Mouse (Mus musculus): ENCODE measurements around the gene Pigx. TPM values are rescaled to one million over a fixed set of nuclear protein-coding genes. Genes with fewer than 3 reads are reported as not detected.

Pigx gene
- polyA plus RNA-seq, 1 experiment from 2014 or later, result 60.1 TPM

GRCm38 (mm10) chr16:32042367-32042766, 57.2 kb downstream of the Pigx start:
- H3K27me3 ChIP-seq, result no peaks in the 10 kb centered on the region
- no peak overlapping the region for H3K4me3 ChIP-seq
- no peak for ATAC-seq (replicated peaks; ENCODE audit: insufficient number of reproducible peaks, insufficient read depth, low FRiP score, low read depth)
- H3K27ac ChIP-seq, result no peak overlapping the region
- no peaks in the 10 kb centered on the region for H3K4me1 ChIP-seq (replicated peaks)
- H3K9me3 ChIP-seq (replicated peaks), result no peaks in the 10 kb centered on the region
- no peak overlapping the region for H3K9ac ChIP-seq
- WGBS, result 89% methylated on average over 4 of the region's 4 CpGs
- H3K36me3 ChIP-seq, result peaks cover 60% of the 10 kb centered on the region
- H3K4me2 ChIP-seq, result no peak overlapping the region

Other genes starting within 250 kb of the Pigx start
- gene Meltf, start 220.9 kb downstream of the Pigx start, polyA plus RNA-seq (2015; fragmentation: Nextera tagmentation; extraction: Ambion mirVana), result 0.04 and 0.18 TPM in 2 replicates
- gene Pigz, start 165.9 kb downstream of the Pigx start, polyA plus RNA-seq (2015; fragmentation: Nextera tagmentation; extraction: Ambion mirVana), result 0.68 and 0.73 TPM in 2 replicates
- 104 and 106 TPM in 2 replicates for gene 0610012G03Rik, start 151.2 kb downstream of the Pigx start, polyA plus RNA-seq (2015; fragmentation: Nextera tagmentation; extraction: Ambion mirVana)
- gene Ncbp2, start 151.2 kb downstream of the Pigx start, polyA plus RNA-seq (2015; fragmentation: Nextera tagmentation; extraction: Ambion mirVana), result 65.8 and 66.4 TPM in 2 replicates
- gene Senp5, start 96.5 kb downstream of the Pigx start, polyA plus RNA-seq (2015; fragmentation: Nextera tagmentation; extraction: Ambion mirVana), result 9.9 and 10.9 TPM in 2 replicates
- gene Pak2, start 20.4 kb downstream of the Pigx start, polyA plus RNA-seq (2015; fragmentation: Nextera tagmentation; extraction: Ambion mirVana), result 21.8 and 23.8 TPM in 2 replicates
- 19.1 and 19.2 TPM in 2 replicates for gene Cep19, start 60 bp upstream of the Pigx start, polyA plus RNA-seq (2015; fragmentation: Nextera tagmentation; extraction: Ambion mirVana)
- 7.6 and 18.4 TPM in 2 replicates for gene Nrros, start 65.9 kb upstream of the Pigx start, polyA plus RNA-seq (2015; fragmentation: Nextera tagmentation; extraction: Ambion mirVana)
- gene Bex6, start 80.1 kb upstream of the Pigx start, polyA plus RNA-seq (2015; fragmentation: Nextera tagmentation; extraction: Ambion mirVana), result 0.42 TPM in 1 of 2 replicates, not detected in the other
- gene Fbxo45, start 147.4 kb upstream of the Pigx start, polyA plus RNA-seq (2015; fragmentation: Nextera tagmentation; extraction: Ambion mirVana), result 8.7 and 11.0 TPM in 2 replicates
- gene Wdr53, start 147.5 kb upstream of the Pigx start, polyA plus RNA-seq (2015; fragmentation: Nextera tagmentation; extraction: Ambion mirVana), result 9.5 and 10.6 TPM in 2 replicates
- gene Smco1, start 171.7 kb upstream of the Pigx start, polyA plus RNA-seq (2015; fragmentation: Nextera tagmentation; extraction: Ambion mirVana), result 0.16 and 0.29 TPM in 2 replicates
- gene Rnf168, start 177.7 kb upstream of the Pigx start, polyA plus RNA-seq (2015; fragmentation: Nextera tagmentation; extraction: Ambion mirVana), result 18.6 and 21.4 TPM in 2 replicates
- 16.6 and 17.8 TPM in 2 replicates for gene Ubxn7, start 232.5 kb upstream of the Pigx start, polyA plus RNA-seq (2015; fragmentation: Nextera tagmentation; extraction: Ambion mirVana)

Measured in heart, embryonic 15.5 days (tissue).